Mouse (Mus musculus): ENCODE measurements around the gene Gstm6. TPM values are rescaled to one million over a fixed set of nuclear protein-coding genes. Genes with fewer than 3 reads are reported as not detected.
"Not testable (repeated sequence)": the region's sequence is repeated elsewhere in the genome, so short reads cannot be mapped to it uniquely, and the experiment has no call there.

Gene Gstm6
- 1.8 TPM in 1 of 2 replicates, not detected in the other for polyA plus RNA-seq (2011; ENCODE audit: insufficient read depth, insufficient read length, low replicate concordance, missing spikeins)

GRCm38 (mm10) chr3:107943239-107943990 is at the start of gene Gstm6:
TSS of gene Gstm6 (minus strand) at chr3:107943749.
- TF ChIP-seq CTCF (IDR thresholded peaks at IDR 0.05; ENCODE audit: control insufficient read depth, insufficient read depth, low read length) = no peak
- TF ChIP-seq POLR2A (IDR thresholded peaks at IDR 0.05; ENCODE audit: borderline replicate concordance, control insufficient read depth, low read depth, low read length) = no peak
- WGBS = 71% methylated on average over 20 of the region's 20 CpGs
- H3K4me1 ChIP-seq (ENCODE audit: control insufficient read depth, insufficient read depth, low read length) = no peaks in the 10 kb centered on the region; the same call in 1 of the 2 replicates
- no peak within 1 kb of the TSS for H3K4me3 ChIP-seq (replicated peaks; ENCODE audit: control insufficient read depth, low read depth, low read length)
- no peak within 1 kb of the TSS for H3K27ac ChIP-seq (ENCODE audit: control insufficient read depth, insufficient read depth, low read depth, low read length, poor library complexity)

GRCm38 (mm10) chr3:107986041-107986562 is 42.6 kb upstream of the Gstm6 start, which contains the start of gene Gstm2:
TSS of gene Gstm2 (minus strand) at chr3:107986453.
- Histone ChIP-seq H3K4me1 (ENCODE audit: control insufficient read depth, insufficient read depth, low read length) (no peaks in the 10 kb centered on the region), H3K4me3 (replicated peaks; ENCODE audit: control insufficient read depth, low read depth, low read length) (no peak within 1 kb of the TSS), H3K27ac (ENCODE audit: control insufficient read depth, insufficient read depth, low read depth, low read length, poor library complexity) (no peak within 1 kb of the TSS)
- TF ChIP-seq POLR2A (IDR thresholded peaks at IDR 0.05; ENCODE audit: borderline replicate concordance, control insufficient read depth, low read depth, low read length) = no peak
- TF ChIP-seq CTCF (IDR thresholded peaks at IDR 0.05; ENCODE audit: control insufficient read depth, insufficient read depth, low read length) = no peak
- whole genome bisulfite sequencing = 60% methylated on average over 8 of the region's 8 CpGs

- 85% methylated on average over 2 of the region's 2 CpGs for WGBS
- not testable (repeated sequence) for H3K4me1 ChIP-seq (ENCODE audit: control insufficient read depth, insufficient read depth, low read length); H3K27ac ChIP-seq (ENCODE audit: control insufficient read depth, insufficient read depth, low read depth, low read length, poor library complexity); H3K4me3 ChIP-seq (replicated peaks; ENCODE audit: control insufficient read depth, low read depth, low read length)
Measured at GRCm38 (mm10) chr3:107985141-107985540, 41.6 kb upstream of the Gstm6 start.

GRCm38 (mm10) chr3:107984471-107984870 is 40.9 kb upstream of the Gstm6 start:
- whole genome bisulfite sequencing = 78% methylated on average over 5 of the region's 5 CpGs
- Histone ChIP-seq H3K4me3 (replicated peaks; ENCODE audit: control insufficient read depth, low read depth, low read length) (no peak overlapping the region), H3K4me1 (ENCODE audit: control insufficient read depth, insufficient read depth, low read length) (no peaks in the 10 kb centered on the region), H3K27ac (ENCODE audit: control insufficient read depth, insufficient read depth, low read depth, low read length, poor library complexity) (no peak overlapping the region)
- no peak for TF ChIP-seq POLR2A (IDR thresholded peaks at IDR 0.05; ENCODE audit: borderline replicate concordance, control insufficient read depth, low read depth, low read length)
- no peak for TF ChIP-seq CTCF (IDR thresholded peaks at IDR 0.05; ENCODE audit: control insufficient read depth, insufficient read depth, low read length)

GRCm38 (mm10) chr3:107983771-107984170 is 40.2 kb upstream of the Gstm6 start:
- Histone ChIP-seq H3K27ac (ENCODE audit: control insufficient read depth, insufficient read depth, low read depth, low read length, poor library complexity) (no peak overlapping the region), H3K4me3 (replicated peaks; ENCODE audit: control insufficient read depth, low read depth, low read length) (no peak overlapping the region), H3K4me1 (ENCODE audit: control insufficient read depth, insufficient read depth, low read length) (no peaks in the 10 kb centered on the region)
- 33% methylated on average over 3 of the region's 3 CpGs for WGBS
- TF ChIP-seq CTCF (IDR thresholded peaks at IDR 0.05; ENCODE audit: control insufficient read depth, insufficient read depth, low read length) (no peak), POLR2A (IDR thresholded peaks at IDR 0.05; ENCODE audit: borderline replicate concordance, control insufficient read depth, low read depth, low read length) (no peak)

GRCm38 (mm10) chr3:107982726-107983125 is 39.2 kb upstream of the Gstm6 start:
- TF ChIP-seq POLR2A (IDR thresholded peaks at IDR 0.05; ENCODE audit: borderline replicate concordance, control insufficient read depth, low read depth, low read length) (no peak), CTCF (IDR thresholded peaks at IDR 0.05; ENCODE audit: control insufficient read depth, insufficient read depth, low read length) (no peak)
- Histone ChIP-seq H3K4me3 (replicated peaks; ENCODE audit: control insufficient read depth, low read depth, low read length) (no peak overlapping the region), H3K27ac (ENCODE audit: control insufficient read depth, insufficient read depth, low read depth, low read length, poor library complexity) (no peak overlapping the region), H3K4me1 (ENCODE audit: control insufficient read depth, insufficient read depth, low read length) (no peaks in the 10 kb centered on the region)
- WGBS = 80% methylated on average over 6 of the region's 6 CpGs

- H3K27ac ChIP-seq (ENCODE audit: control insufficient read depth, insufficient read depth, low read depth, low read length, poor library complexity) = no peak overlapping the region
- no peaks in the 10 kb centered on the region for H3K4me1 ChIP-seq (ENCODE audit: control insufficient read depth, insufficient read depth, low read length)
- no peak overlapping the region for H3K4me3 ChIP-seq (replicated peaks; ENCODE audit: control insufficient read depth, low read depth, low read length)
- TF ChIP-seq CTCF (IDR thresholded peaks at IDR 0.05; ENCODE audit: control insufficient read depth, insufficient read depth, low read length) = no peak
- TF ChIP-seq POLR2A (IDR thresholded peaks at IDR 0.05; ENCODE audit: borderline replicate concordance, control insufficient read depth, low read depth, low read length) = no peak
- 68% methylated on average over 3 of the region's 3 CpGs for WGBS
Measured at GRCm38 (mm10) chr3:107981261-107981660, 37.7 kb upstream of the Gstm6 start.

- Histone ChIP-seq H3K4me3 (replicated peaks; ENCODE audit: control insufficient read depth, low read depth, low read length) (no peak overlapping the region), H3K27ac (ENCODE audit: control insufficient read depth, insufficient read depth, low read depth, low read length, poor library complexity) (no peak overlapping the region), H3K4me1 (ENCODE audit: control insufficient read depth, insufficient read depth, low read length) (no peaks in the 10 kb centered on the region)
- WGBS = 69% methylated on average over 3 of the region's 3 CpGs
- TF ChIP-seq CTCF (IDR thresholded peaks at IDR 0.05; ENCODE audit: control insufficient read depth, insufficient read depth, low read length) = no peak
- TF ChIP-seq POLR2A (IDR thresholded peaks at IDR 0.05; ENCODE audit: borderline replicate concordance, control insufficient read depth, low read depth, low read length) = no peak
Measured at GRCm38 (mm10) chr3:107977691-107978090, 34.1 kb upstream of the Gstm6 start.
